In the genomic region with DNA sequence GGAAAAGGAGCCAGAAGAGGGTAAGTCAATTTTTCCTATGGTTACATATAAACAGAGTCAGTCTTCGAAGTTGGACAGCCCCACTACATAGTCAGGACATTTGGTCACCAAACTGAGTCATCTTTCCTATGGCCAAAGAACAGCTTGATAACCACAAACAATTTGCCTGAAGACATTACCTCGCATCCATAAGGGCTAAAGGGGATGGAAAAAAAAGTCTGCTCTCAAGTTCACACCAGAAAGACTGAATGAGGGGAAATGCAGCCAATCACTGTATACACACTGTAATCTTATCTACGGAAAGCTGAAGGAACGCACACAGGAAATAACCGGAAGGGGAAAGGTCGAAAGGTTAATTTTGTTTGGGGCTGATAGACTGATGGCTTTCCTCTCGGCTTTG, we compare ENCODE assay signal across 17 mouse cellular contexts. TPM values are rescaled to one million over a fixed set of nuclear protein-coding genes. Genes with fewer than 3 reads are reported as not detected.
DNase-seq lines count a peak whose midpoint lies in the region; ATAC-seq lines count a peak whose summit lies in the region.
"Had no signal": no experiment of that assay in that cellular context is flagged by ENCODE, and none has a peak within 500 bp of the region (broad histone marks: within the 10 kb centered on the region; RNA-seq: fewer than 3 reads in every experiment).

No protein-coding gene starts in this region.

- H3K36me3 ChIP-seq in kidney, embryonic 15.5 days, result no peaks in the 10 kb centered on the region
- H3K36me3 ChIP-seq: limb, embryonic 13.5 days had no signal

- no peak overlapping the region for H3K4me3 ChIP-seq in kidney, embryonic 15.5 days (replicated peaks)
- H3K4me3 ChIP-seq: limb, embryonic 13.5 days had no signal

- DNase-seq in embryo, embryonic 10 days (ENCODE audit: low spot score), result peak; percentile 48
- no peak for DNase-seq in embryo, embryonic 9.5 days (ENCODE audit: extremely low spot score)
- no peak for DNase-seq in kidney, adult 8-10 months
- peak; percentile 3 for DNase-seq in testis, postnatal 10 days (ENCODE audit: low spot score)
- DNase-seq in testis, postnatal 14 days (ENCODE audit: low spot score), result no peak
- DNase-seq in thymus, postnatal 0 days (ENCODE audit: low spot score), result no peak
- DNase-seq in layer of hippocampus, adult 9-11 months, result no peak
- DNase-seq: adrenal gland, postnatal 36 days; cerebellum, postnatal 25 days; forebrain, postnatal 0 days; gastrocnemius, postnatal 14 days; right cerebral cortex, postnatal 25 days had no signal

- WGBS in kidney, embryonic 15.5 days, result 23% methylated on average over 7 of the region's 7 CpGs

- H3K9ac ChIP-seq in kidney, embryonic 15.5 days, result no peak overlapping the region
- H3K9ac ChIP-seq: forebrain, postnatal 0 days; hindbrain, embryonic 14.5 days; limb, embryonic 13.5 days had no signal

- H3K27me3 ChIP-seq in kidney, embryonic 15.5 days, result no peaks in the 10 kb centered on the region
- H3K27me3 ChIP-seq: limb, embryonic 13.5 days had no signal

- H3K27ac ChIP-seq in kidney, embryonic 15.5 days, result peak overlapping the region; percentile 37
- H3K27ac ChIP-seq: hindbrain, embryonic 14.5 days; limb, embryonic 13.5 days had no signal

- H3K9me3 ChIP-seq in kidney, embryonic 15.5 days (replicated peaks), result no peaks in the 10 kb centered on the region
- H3K9me3 ChIP-seq: limb, embryonic 13.5 days had no signal

- no peak overlapping the region for H3K4me2 ChIP-seq in kidney, embryonic 15.5 days
- H3K4me2 ChIP-seq: hindbrain, embryonic 14.5 days; limb, embryonic 13.5 days had no signal

- H3K4me1 ChIP-seq in kidney, embryonic 15.5 days, result peaks cover 22% of the 10 kb centered on the region
- H3K4me1 ChIP-seq: limb, embryonic 13.5 days had no signal

- ATAC-seq in kidney, embryonic 15.5 days (replicated peaks; ENCODE audit: low FRiP score), result no peak
- ATAC-seq: forebrain, postnatal 0 days; intestine, postnatal 0 days; midbrain, embryonic 16.5 days had no signal

RNA-seq across cellular contexts. Expression of a gene that starts 6.2 kb away (rescaled TPM):
- polyA plus RNA-seq in kidney, embryonic 15.5 days (2015; fragmentation: Nextera tagmentation; extraction: Ambion mirVana), result 22.6 and 25.5 TPM in 2 replicates
- 37.9 and 42.2 TPM in 2 replicates for polyA plus RNA-seq in thymus, postnatal 0 days (2015; fragmentation: Nextera tagmentation; extraction: Ambion mirVana)

Comparison
In these comparisons a context has a peak if more than half of its experiments do, and no peak if none do; other contexts are left out.
1. DNase-seq: peak in embryo, embryonic 10 days (single experiment) and testis, postnatal 10 days (single experiment); none in embryo, embryonic 9.5 days (single experiment), kidney, adult 8-10 months (0 of 2), testis, postnatal 14 days (single experiment), thymus, postnatal 0 days (single experiment) and layer of hippocampus, adult 9-11 months (single experiment).